Mouse (Mus musculus) embryonic facial prominence, embryonic 15.5 days (tissue): ENCODE measurements around the gene Olfr67. TPM values are rescaled to one million over a fixed set of nuclear protein-coding genes. Genes with fewer than 3 reads are reported as not detected.
"Not testable (repeated sequence)": the region's sequence is repeated elsewhere in the genome, so short reads cannot be mapped to it uniquely, and the experiment has no call there.

Experiments
- ATAC-seq: fragments of 200-750 bp; cut with Nextera tagmentation; 2 replicates; pipeline ENCODE4 v1.8.0; 2017; ENCODE audit warnings: low read depth, moderate TSS enrichment; ENCODE audit not compliant: insufficient number of reproducible peaks, low FRiP score, low TSS enrichment
- H3K27ac ChIP-seq: fragments of 300-500 bp; sonication (generic); replicated peaks from 2 replicates; pipeline ENCODE4 v1.5.1; 2015; ENCODE audit warnings: mild to moderate bottlenecking, inconsistent platforms
- H3K27me3 ChIP-seq: fragments of 300-500 bp; sonication (generic); 2 replicates; pipeline ENCODE4 v1.6.1; 2015; ENCODE audit warnings: inconsistent platforms
- H3K36me3 ChIP-seq: fragments of 300-500 bp; sonication (generic); 2 replicates; pipeline ENCODE4 v1.6.1; 2015; ENCODE audit warnings: mild to moderate bottlenecking, inconsistent platforms
- H3K4me1 ChIP-seq: fragments of 300-500 bp; sonication (generic); 2 replicates; pipeline ENCODE4 v1.6.1; 2015; ENCODE audit warnings: inconsistent platforms
- H3K4me2 ChIP-seq: fragments of 300-500 bp; sonication (generic); replicated peaks from 2 replicates; pipeline ENCODE4 v1.6.1; 2015; ENCODE audit warnings: mild to moderate bottlenecking, inconsistent platforms
- H3K4me3 ChIP-seq: fragments of 300-500 bp; sonication (generic); replicated peaks from 2 replicates; pipeline ENCODE4 v1.5.1; 2015; ENCODE audit warnings: mild to moderate bottlenecking, inconsistent platforms
- H3K9ac ChIP-seq: fragments of 300-500 bp; sonication (generic); 2 replicates; pipeline ENCODE4 v1.6.1; 2015; ENCODE audit warnings: inconsistent platforms
- H3K9me3 ChIP-seq: fragments of 300-500 bp; sonication (generic); replicated peaks from 2 replicates; pipeline ENCODE4 v1.6.1; 2016; ENCODE audit warnings: inconsistent platforms
- WGBS: fragments of 180-500 bp; shearing (Covaris S2); methylation state at CpG from one replicate; pipeline ENCODE4 v1.1.7; 2015; 5-methylcytosine and 5-hydroxymethylcytosine counted together
- polyA plus RNA-seq: library from polyadenylated mRNA; unstranded; fragments of >200 nt; fragmentation: Nextera tagmentation; extraction: Ambion mirVana; gene quantifications from 2 replicates; pipeline ENCODE4 v1.2.1, GENCODE M21; 2015

Gene Olfr67
- polyA plus RNA-seq, 1 experiment from 2014 or later, result not detected

DNA sequence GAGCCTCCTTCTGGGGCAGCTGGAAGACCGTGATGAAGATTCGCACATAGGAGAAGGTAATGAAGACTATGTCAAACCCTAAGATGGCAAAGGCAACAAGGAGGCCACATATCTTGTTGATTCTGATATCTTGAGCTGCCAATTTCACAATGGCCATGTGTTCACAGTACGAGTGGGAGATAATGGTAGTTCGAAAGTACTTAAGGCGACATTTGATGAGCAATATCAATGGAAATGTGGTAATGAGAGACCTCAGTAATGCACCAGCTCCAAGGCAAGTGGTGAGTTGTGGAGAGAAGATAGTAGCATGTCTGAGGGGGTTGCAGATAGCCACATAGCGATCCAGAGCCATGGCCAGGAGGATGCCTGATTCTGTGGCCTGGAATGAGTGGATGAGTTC is 23.9 kb downstream of the Olfr67 start:
- H3K27me3 ChIP-seq, H3K4me1 ChIP-seq, H3K4me3 ChIP-seq, H3K27ac ChIP-seq, ATAC-seq, H3K9me3 ChIP-seq, H3K36me3 ChIP-seq, H3K9ac ChIP-seq, H3K4me2 ChIP-seq: not testable (repeated sequence)
- WGBS, result 85% methylated on average over 6 of the region's 6 CpGs

GRCm38 (mm10) chr7:103762212-103762611 is 29.4 kb downstream of the Olfr67 start:
- not testable (repeated sequence) for H3K27me3 ChIP-seq, ATAC-seq, H3K9me3 ChIP-seq, H3K9ac ChIP-seq, H3K4me3 ChIP-seq, H3K4me1 ChIP-seq, H3K4me2 ChIP-seq, H3K27ac ChIP-seq, H3K36me3 ChIP-seq
- WGBS, result 85% methylated on average over 6 of the region's 6 CpGs

GRCm38 (mm10) chr7:103757233-103757632 is 34.4 kb downstream of the Olfr67 start, which contains the start of gene Olfr630:
Gene Olfr630, minus strand, starts transcription at chr7:103757333.
- Histone ChIP-seq H3K27me3 (no peaks in the 10 kb centered on the region), H3K36me3 (no peaks in the 10 kb centered on the region), H3K27ac (no peak within 1 kb of the TSS), H3K4me3 (no peak within 1 kb of the TSS), H3K9ac (no peak within 1 kb of the TSS), H3K9me3 (no peaks in the 10 kb centered on the region), H3K4me1 (no peaks in the 10 kb centered on the region), H3K4me2 (no peak within 1 kb of the TSS)
- WGBS, result 37% methylated on average over 2 of the region's 2 CpGs
- ATAC-seq, result no peak

- H3K27ac ChIP-seq, result no peak within 1 kb of the TSS
- H3K9me3 ChIP-seq, result no peaks in the 10 kb centered on the region
- H3K36me3 ChIP-seq, result no peaks in the 10 kb centered on the region
- WGBS, result 79% methylated on average over 2 of the region's 2 CpGs
- no peak within 1 kb of the TSS for H3K9ac ChIP-seq
- no peak within 1 kb of the TSS for H3K4me2 ChIP-seq
- no peak for ATAC-seq
- no peak within 1 kb of the TSS for H3K4me3 ChIP-seq
- H3K4me1 ChIP-seq, result no peaks in the 10 kb centered on the region
- no peaks in the 10 kb centered on the region for H3K27me3 ChIP-seq
Measured at GRCm38 (mm10) chr7:103744843-103745242, 46.8 kb downstream of the Olfr67 start, which contains the start of gene Olfr629. Gene Olfr629, minus strand, starts transcription at chr7:103744943.

Other genes with a start within 250 kb of the Olfr67 start
- 0.26 and 0.27 TPM in 2 replicates for gene Olfr612, start 249.1 kb downstream of the Olfr67 start, polyA plus RNA-seq
- 0.08 and 0.11 TPM in 2 replicates for gene Olfr613, start 243.7 kb downstream of the Olfr67 start, polyA plus RNA-seq
- gene Olfr615, start 235.7 kb downstream of the Olfr67 start, polyA plus RNA-seq, result 0.25 and 0.29 TPM in 2 replicates
- gene Olfr616, start 222.7 kb downstream of the Olfr67 start, polyA plus RNA-seq, result 0.11 TPM in 2 replicates
- gene Olfr617, start 218.8 kb downstream of the Olfr67 start, polyA plus RNA-seq, result not detected in 2 replicates
- 0.07 TPM in 1 of 2 replicates, not detected in the other for gene Olfr618, start 201.7 kb downstream of the Olfr67 start, polyA plus RNA-seq
- 0.20 TPM in 1 of 2 replicates, not detected in the other for gene Olfr619, start 191.2 kb downstream of the Olfr67 start, polyA plus RNA-seq
- 0.21 and 0.24 TPM in 2 replicates for gene Olfr620, start 179.3 kb downstream of the Olfr67 start, polyA plus RNA-seq
- gene Olfr622, start 149.1 kb downstream of the Olfr67 start, polyA plus RNA-seq, result 0.29 and 0.68 TPM in 2 replicates
- not detected in 2 replicates for gene Olfr623, start 128.1 kb downstream of the Olfr67 start, polyA plus RNA-seq
- gene Olfr624, start 120.6 kb downstream of the Olfr67 start, polyA plus RNA-seq, result 0.04 and 0.07 TPM in 2 replicates
- not detected in 2 replicates for gene Olfr625-ps1, start 109.1 kb downstream of the Olfr67 start, polyA plus RNA-seq
- gene Olfr243, start 77.2 kb downstream of the Olfr67 start, polyA plus RNA-seq, result 0.17 TPM in 1 of 2 replicates, not detected in the other
- gene Olfr628, start 61.4 kb downstream of the Olfr67 start, polyA plus RNA-seq, result not detected in 2 replicates
- gene Olfr629, start 46.9 kb downstream of the Olfr67 start, polyA plus RNA-seq, result 0.09 TPM in 1 of 2 replicates, not detected in the other
- not detected in 2 replicates for gene Olfr630, start 34.5 kb downstream of the Olfr67 start, polyA plus RNA-seq
- gene Olfr69, start 20.2 kb downstream of the Olfr67 start, polyA plus RNA-seq, result 0.25 and 0.43 TPM in 2 replicates
- 0.12 TPM in 1 of 2 replicates, not detected in the other for gene Olfr68, start 12.1 kb downstream of the Olfr67 start, polyA plus RNA-seq
- 2,578 and 3,288 TPM in 2 replicates for gene Hbb-bt, start 22.2 kb upstream of the Olfr67 start, polyA plus RNA-seq
- gene Hbb-bs, start 36.3 kb upstream of the Olfr67 start, polyA plus RNA-seq, result 7,493 and 10,028 TPM in 2 replicates
- gene Hbb-bh2, start 48.7 kb upstream of the Olfr67 start, polyA plus RNA-seq, result not detected in 2 replicates
- gene Hbb-bh1, start 51.3 kb upstream of the Olfr67 start, polyA plus RNA-seq, result 3.0 and 4.7 TPM in 2 replicates
- 296 and 441 TPM in 2 replicates for gene Hbb-y, start 61.4 kb upstream of the Olfr67 start, polyA plus RNA-seq
- not detected in 2 replicates for gene Olfr66, start 94.4 kb upstream of the Olfr67 start, polyA plus RNA-seq
- 0.04 and 0.11 TPM in 2 replicates for gene Olfr64, start 102.7 kb upstream of the Olfr67 start, polyA plus RNA-seq
- gene Olfr65, start 111.7 kb upstream of the Olfr67 start, polyA plus RNA-seq, result 0.34 and 0.51 TPM in 2 replicates
- gene Olfr631, start 137.0 kb upstream of the Olfr67 start, polyA plus RNA-seq, result not detected in 2 replicates
- gene Olfr632, start 142.5 kb upstream of the Olfr67 start, polyA plus RNA-seq, result not detected in 2 replicates
- gene Olfr633, start 152.6 kb upstream of the Olfr67 start, polyA plus RNA-seq, result not detected in 2 replicates
- gene Olfr635, start 179.3 kb upstream of the Olfr67 start, polyA plus RNA-seq, result 0.07 TPM in 2 replicates
- gene Olfr638, start 206.9 kb upstream of the Olfr67 start, polyA plus RNA-seq, result not detected in 2 replicates
- gene Olfr639, start 225.5 kb upstream of the Olfr67 start, polyA plus RNA-seq, result 0.05 TPM in 2 replicates
- gene Olfr640, start 233.8 kb upstream of the Olfr67 start, polyA plus RNA-seq, result 0.45 and 0.84 TPM in 2 replicates
- 0.12 and 0.23 TPM in 2 replicates for gene Olfr641, start 243.6 kb upstream of the Olfr67 start, polyA plus RNA-seq